Mouse (Mus musculus): ENCODE measurements around the gene Fam229a. TPM values are rescaled to one million over a fixed set of nuclear protein-coding genes. Genes with fewer than 3 reads are reported as not detected.
A peak's percentile ranks its signal among the peaks of the same experiment; 100 is the strongest.

The Fam229a gene
- polyA plus RNA-seq (2015; fragmentation: Nextera tagmentation; extraction: Ambion mirVana) = not detected in 2 replicates

DNA sequence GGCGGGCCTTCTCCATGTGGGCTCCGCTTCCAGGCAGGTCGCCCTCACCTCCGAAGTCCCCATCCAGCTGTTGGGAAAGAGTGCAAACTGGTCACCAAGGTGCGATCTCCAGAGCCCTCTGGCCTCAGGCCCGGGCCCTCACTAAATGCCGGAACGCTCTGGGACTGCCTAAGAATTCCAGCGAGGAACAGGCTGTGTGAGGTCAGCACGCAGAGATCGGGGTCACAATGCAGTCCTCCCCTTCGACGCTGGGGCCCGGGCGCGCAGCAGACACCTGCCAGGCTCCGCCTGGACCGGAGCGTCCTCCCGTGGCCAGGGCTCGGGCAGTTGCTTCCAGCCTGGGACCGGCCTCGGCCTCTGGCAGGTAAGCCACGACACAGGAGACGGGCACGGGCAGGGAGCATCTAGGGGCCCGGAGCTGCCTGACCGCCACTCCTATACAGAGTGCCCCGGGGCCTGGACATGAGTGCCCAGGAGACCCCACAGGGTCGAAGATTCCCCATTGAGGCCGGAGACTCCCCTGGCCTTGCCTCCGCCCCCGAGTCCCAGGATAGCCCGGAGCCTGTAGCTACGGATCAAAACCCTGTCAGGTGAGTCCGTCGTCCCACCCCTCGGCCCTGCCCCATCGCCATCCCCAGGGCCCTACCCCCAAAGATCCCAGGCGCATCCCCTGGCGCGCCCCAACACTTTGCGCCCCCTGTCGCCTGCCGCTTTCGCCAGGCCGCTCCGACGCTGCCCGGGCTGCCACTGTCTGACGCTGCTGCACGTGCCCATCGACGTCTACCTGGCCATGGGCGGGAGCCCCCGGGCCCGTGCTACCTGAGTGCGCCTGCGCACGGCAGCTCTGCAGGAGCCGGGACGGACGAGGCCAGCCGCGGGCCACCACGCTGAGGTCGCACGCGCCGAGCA, at the start of gene Fam229a, which contains the start of gene Tssk3:
Gene Fam229a, plus strand, starts transcription at position 219 of the 909 bp plus-strand sequence.
Gene Tssk3, minus strand, starts transcription at position 51 of the 909 bp plus-strand sequence.
- Histone ChIP-seq H3K4me1 (ENCODE audit: control insufficient read depth, insufficient read depth, low read length) (peaks cover 10% of the 10 kb centered on the region), H3K9me3 (replicated peaks; ENCODE audit: control insufficient read depth, low read length) (no peaks in the 10 kb centered on the region), H3K27ac (ENCODE audit: low read length) (no peak within 1 kb of the TSS), H3K4me2 (ENCODE audit: low read depth, low read length) (peak within 1 kb of the TSS; percentile 72), H3K9ac (ENCODE audit: low read length) (peak within 1 kb of the TSS; percentile 64), H3K36me3 (ENCODE audit: control insufficient read depth, insufficient read depth, low read length) (peaks cover 10% of the 10 kb centered on the region), H3K4me3 (replicated peaks; ENCODE audit: low read length) (peak within 1 kb of the TSS; percentile 39), H3K27me3 (ENCODE audit: control insufficient read depth, insufficient read depth, low read length) (peaks cover 13% of the 10 kb centered on the region)
- WGBS = 7% methylated on average over 70 of the region's 70 CpGs
- ATAC-seq (ENCODE audit: insufficient read depth, low FRiP score) = peak; percentile 26; the same call in 1 of the 2 replicates

GRCm38 (mm10) chr4:129447360-129447759, 43.6 kb upstream of the Fam229a start:
- no peaks in the 10 kb centered on the region for H3K4me1 ChIP-seq (ENCODE audit: control insufficient read depth, insufficient read depth, low read length)

GRCm38 (mm10) chr4:129447778-129448563, 43.0 kb upstream of the Fam229a start:
- Histone ChIP-seq H3K27me3 (ENCODE audit: control insufficient read depth, insufficient read depth, low read length) (no peaks in the 10 kb centered on the region), H3K4me1 (ENCODE audit: control insufficient read depth, insufficient read depth, low read length) (no peaks in the 10 kb centered on the region), H3K4me2 (ENCODE audit: low read depth, low read length) (no peak overlapping the region), H3K9me3 (replicated peaks; ENCODE audit: control insufficient read depth, low read length) (no peaks in the 10 kb centered on the region), H3K27ac (ENCODE audit: low read length) (no peak overlapping the region), H3K36me3 (ENCODE audit: control insufficient read depth, insufficient read depth, low read length) (no peaks in the 10 kb centered on the region), H3K9ac (ENCODE audit: low read length) (no peak overlapping the region), H3K4me3 (replicated peaks; ENCODE audit: low read length) (no peak overlapping the region)
- WGBS = 71% methylated on average over 11 of the region's 11 CpGs
- 0 out of 2 replicates have a peak, but pooled peaks have one; percentile 47 for ATAC-seq (ENCODE audit: insufficient read depth, low FRiP score)

More at GRCm38 (mm10) chr4:129447360-129447759, 43.6 kb upstream of the Fam229a start:
- Histone ChIP-seq H3K27me3 (ENCODE audit: control insufficient read depth, insufficient read depth, low read length) (no peaks in the 10 kb centered on the region), H3K27ac (ENCODE audit: low read length) (no peak overlapping the region), H3K36me3 (ENCODE audit: control insufficient read depth, insufficient read depth, low read length) (no peaks in the 10 kb centered on the region), H3K4me2 (ENCODE audit: low read depth, low read length) (no peak overlapping the region), H3K4me3 (replicated peaks; ENCODE audit: low read length) (no peak overlapping the region), H3K9me3 (replicated peaks; ENCODE audit: control insufficient read depth, low read length) (no peaks in the 10 kb centered on the region), H3K9ac (ENCODE audit: low read length) (no peak overlapping the region)
- 82% methylated on average over 8 of the region's 8 CpGs for WGBS
- no peak for ATAC-seq (ENCODE audit: insufficient read depth, low FRiP score)

DNA sequence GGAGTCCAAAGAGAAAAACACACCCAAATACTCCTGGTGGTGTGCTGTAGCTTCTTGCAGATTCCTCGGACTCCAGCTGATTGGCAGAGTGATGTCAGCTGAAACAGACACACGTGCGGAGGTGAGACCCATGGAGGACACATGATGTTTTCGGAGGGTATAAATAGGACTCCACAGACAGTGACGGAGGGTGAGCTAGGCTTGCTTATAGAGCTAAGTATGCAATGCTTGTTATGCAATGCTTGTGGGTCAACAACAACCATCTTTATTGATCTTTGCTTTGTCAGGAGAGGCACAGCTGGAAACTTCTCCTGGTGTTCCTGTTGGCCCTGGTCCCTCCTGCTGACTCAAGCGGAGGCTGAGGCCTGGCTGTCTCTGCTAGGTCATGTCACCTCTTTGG, 42.3 kb upstream of the Fam229a start:
- no peaks in the 10 kb centered on the region for H3K4me1 ChIP-seq (ENCODE audit: control insufficient read depth, insufficient read depth, low read length)
- no peak overlapping the region for H3K27ac ChIP-seq (ENCODE audit: low read length)
- no peak for ATAC-seq (ENCODE audit: insufficient read depth, low FRiP score)
- H3K36me3 ChIP-seq (ENCODE audit: control insufficient read depth, insufficient read depth, low read length) = no peaks in the 10 kb centered on the region
- H3K27me3 ChIP-seq (ENCODE audit: control insufficient read depth, insufficient read depth, low read length) = no peaks in the 10 kb centered on the region
- 83% methylated on average over 6 of the region's 6 CpGs for WGBS
- H3K9ac ChIP-seq (ENCODE audit: low read length) = no peak overlapping the region
- H3K4me2 ChIP-seq (ENCODE audit: low read depth, low read length) = no peak overlapping the region
- no peaks in the 10 kb centered on the region for H3K9me3 ChIP-seq (replicated peaks; ENCODE audit: control insufficient read depth, low read length)
- H3K4me3 ChIP-seq (replicated peaks; ENCODE audit: low read length) = no peak overlapping the region

DNA sequence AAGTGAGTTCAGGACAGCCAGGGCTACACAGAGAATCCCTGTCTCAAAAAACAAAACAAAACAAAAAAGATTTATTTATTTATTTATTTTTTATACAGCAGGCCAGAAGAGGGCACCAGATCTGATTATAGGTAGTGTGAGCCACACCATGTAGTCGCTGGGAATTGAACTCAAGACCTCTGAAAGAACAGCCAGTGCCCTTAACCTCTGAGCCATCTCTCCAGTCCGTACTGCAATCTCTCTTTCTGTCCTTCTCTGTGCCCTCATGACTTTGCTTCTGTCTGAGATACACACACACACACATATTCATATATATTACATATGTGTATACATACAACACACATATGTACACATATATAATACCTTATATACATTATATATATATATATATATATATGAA, 40.1 kb upstream of the Fam229a start:
- no peak overlapping the region for H3K27ac ChIP-seq (ENCODE audit: low read length)
- no peaks in the 10 kb centered on the region for H3K36me3 ChIP-seq (ENCODE audit: control insufficient read depth, insufficient read depth, low read length)
- H3K4me3 ChIP-seq (replicated peaks; ENCODE audit: low read length) = no peak overlapping the region
- no peak overlapping the region for H3K4me2 ChIP-seq (ENCODE audit: low read depth, low read length)
- no peak overlapping the region for H3K9ac ChIP-seq (ENCODE audit: low read length)
- H3K27me3 ChIP-seq (ENCODE audit: control insufficient read depth, insufficient read depth, low read length) = no peaks in the 10 kb centered on the region
- ATAC-seq (ENCODE audit: insufficient read depth, low FRiP score) = no peak
- no peaks in the 10 kb centered on the region for H3K4me1 ChIP-seq (ENCODE audit: control insufficient read depth, insufficient read depth, low read length)
- H3K9me3 ChIP-seq (replicated peaks; ENCODE audit: control insufficient read depth, low read length) = no peaks in the 10 kb centered on the region
- 76% methylated on average over 2 of the region's 2 CpGs for WGBS

GRCm38 (mm10) chr4:129451471-129452169, 39.4 kb upstream of the Fam229a start:
- Histone ChIP-seq H3K4me2 (ENCODE audit: low read depth, low read length) (no peak overlapping the region), H3K9ac (ENCODE audit: low read length) (no peak overlapping the region), H3K9me3 (replicated peaks; ENCODE audit: control insufficient read depth, low read length) (no peaks in the 10 kb centered on the region), H3K4me3 (replicated peaks; ENCODE audit: low read length) (no peak overlapping the region), H3K36me3 (ENCODE audit: control insufficient read depth, insufficient read depth, low read length) (no peaks in the 10 kb centered on the region), H3K27ac (ENCODE audit: low read length) (no peak overlapping the region), H3K4me1 (ENCODE audit: control insufficient read depth, insufficient read depth, low read length) (peaks cover 2% of the 10 kb centered on the region; the same call in 1 of the 2 replicates), H3K27me3 (ENCODE audit: control insufficient read depth, insufficient read depth, low read length) (no peaks in the 10 kb centered on the region)
- 78% methylated on average over 15 of the region's 15 CpGs for WGBS
- ATAC-seq (ENCODE audit: insufficient read depth, low FRiP score) = peak; percentile 41; the same call in 1 of the 2 replicates

DNA sequence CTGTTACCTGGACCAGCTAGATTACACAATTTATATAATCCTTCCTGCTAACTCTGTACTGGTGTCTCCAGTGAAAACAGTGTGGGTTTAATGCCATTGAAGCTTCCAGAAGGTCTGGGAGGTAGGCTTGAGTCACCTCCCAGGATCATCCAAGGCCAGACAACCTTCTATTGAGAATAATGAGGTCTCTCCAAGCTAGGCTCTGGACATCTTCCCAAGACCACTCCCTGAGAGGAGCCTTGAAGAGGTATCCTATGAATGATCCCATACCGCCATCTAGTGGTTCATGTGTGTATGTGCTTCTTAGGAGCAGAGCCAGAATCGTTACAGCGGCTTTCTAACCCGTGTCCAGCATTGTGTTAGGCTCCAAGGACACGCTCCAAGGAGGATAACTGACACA, 35.7 kb upstream of the Fam229a start:
- no peaks in the 10 kb centered on the region for H3K36me3 ChIP-seq (ENCODE audit: control insufficient read depth, insufficient read depth, low read length)
- no peak overlapping the region for H3K27ac ChIP-seq (ENCODE audit: low read length)
- WGBS = 2% methylated on average over 5 of the region's 5 CpGs
- H3K9me3 ChIP-seq (replicated peaks; ENCODE audit: control insufficient read depth, low read length) = no peaks in the 10 kb centered on the region
- 0 out of 2 replicates have a peak overlapping the region, but pooled peaks have one; percentile 33 for H3K9ac ChIP-seq (ENCODE audit: low read length)
- H3K4me2 ChIP-seq (ENCODE audit: low read depth, low read length) = no peak overlapping the region
- no peaks in the 10 kb centered on the region for H3K27me3 ChIP-seq (ENCODE audit: control insufficient read depth, insufficient read depth, low read length)
- H3K4me1 ChIP-seq (ENCODE audit: control insufficient read depth, insufficient read depth, low read length) = peaks cover 2% of the 10 kb centered on the region; the same call in 1 of the 2 replicates
- ATAC-seq (ENCODE audit: insufficient read depth, low FRiP score) = peak; percentile 83
- H3K4me3 ChIP-seq (replicated peaks; ENCODE audit: low read length) = no peak overlapping the region

DNA sequence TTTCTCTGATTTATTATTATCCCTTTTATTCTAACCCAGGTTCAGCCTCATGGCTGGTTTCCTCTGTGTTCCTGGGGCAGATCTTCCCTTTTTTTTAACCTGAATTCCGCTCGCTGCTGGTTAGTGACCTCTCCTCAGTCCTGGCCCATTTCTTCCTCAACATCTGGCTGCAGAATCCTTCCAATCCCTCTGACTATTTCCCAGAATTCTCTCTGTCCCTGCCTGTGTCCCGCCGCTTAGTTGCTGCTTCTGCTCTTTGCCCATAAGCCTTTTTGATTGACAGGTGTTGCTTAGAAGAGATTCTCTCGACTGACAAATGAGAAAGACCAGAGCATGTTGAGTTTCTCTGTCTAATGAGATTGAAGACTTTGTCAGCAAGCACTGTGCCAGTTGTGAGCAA, 34.9 kb upstream of the Fam229a start:
- Histone ChIP-seq H3K9me3 (replicated peaks; ENCODE audit: control insufficient read depth, low read length) (no peaks in the 10 kb centered on the region), H3K9ac (ENCODE audit: low read length) (no peak overlapping the region), H3K4me1 (ENCODE audit: control insufficient read depth, insufficient read depth, low read length) (peaks cover 2% of the 10 kb centered on the region; the same call in 1 of the 2 replicates), H3K27me3 (ENCODE audit: control insufficient read depth, insufficient read depth, low read length) (no peaks in the 10 kb centered on the region), H3K4me2 (ENCODE audit: low read depth, low read length) (no peak overlapping the region), H3K27ac (ENCODE audit: low read length) (no peak overlapping the region), H3K36me3 (ENCODE audit: control insufficient read depth, insufficient read depth, low read length) (no peaks in the 10 kb centered on the region), H3K4me3 (replicated peaks; ENCODE audit: low read length) (no peak overlapping the region)
- whole genome bisulfite sequencing = 51% methylated on average over 5 of the region's 5 CpGs
- no peak for ATAC-seq (ENCODE audit: insufficient read depth, low FRiP score)

All from stomach, embryonic 16.5 days (tissue).